Mouse (Mus musculus) forebrain, embryonic 13.5 days (tissue): ENCODE measurements around the gene 5031439G07Rik. TPM values are rescaled to one million over a fixed set of nuclear protein-coding genes. Genes with fewer than 3 reads are reported as not detected.

Experiments used
- ATAC-seq: fragments of 200-750 bp; cut with Nextera tagmentation; 2 replicates; pipeline ENCODE4 v1.8.0; 2017
- H3K27ac ChIP-seq: fragments of 300-500 bp; sonication (generic); 2 replicates; pipeline ENCODE4 v1.5.1; 2015; ENCODE audit warnings: inconsistent platforms, mild to moderate bottlenecking, moderate library complexity
- H3K27me3 ChIP-seq: fragments of 300-500 bp; sonication (generic); 2 replicates; pipeline ENCODE4 v1.6.1; 2015; ENCODE audit warnings: mild to moderate bottlenecking, inconsistent platforms
- H3K36me3 ChIP-seq: fragments of 300-500 bp; sonication (generic); 2 replicates; pipeline ENCODE4 v1.6.1; 2015; ENCODE audit warnings: mild to moderate bottlenecking, inconsistent platforms; ENCODE audit not compliant: poor library complexity, severe bottlenecking
- H3K4me1 ChIP-seq: fragments of 300-500 bp; sonication (generic); 2 replicates; pipeline ENCODE4 v1.6.1; 2015; ENCODE audit warnings: inconsistent platforms
- H3K4me2 ChIP-seq: fragments of 300-500 bp; sonication (generic); 2 replicates; pipeline ENCODE4 v1.6.1; 2015; ENCODE audit warnings: inconsistent platforms, mild to moderate bottlenecking, moderate library complexity
- H3K4me3 ChIP-seq: fragments of 300-500 bp; sonication (generic); 2 replicates; pipeline ENCODE4 v1.5.1; 2015; ENCODE audit warnings: mild to moderate bottlenecking, inconsistent platforms
- H3K9ac ChIP-seq: fragments of 300-500 bp; sonication (generic); 2 replicates; pipeline ENCODE4 v1.6.1; 2015; ENCODE audit warnings: mild to moderate bottlenecking, inconsistent platforms
- H3K9me3 ChIP-seq: fragments of 300-500 bp; sonication (generic); replicated peaks from 2 replicates; pipeline ENCODE4 v1.6.1; 2016; ENCODE audit warnings: inconsistent platforms
- WGBS: fragments of 180-500 bp; shearing (Covaris S2); methylation state at CpG from one replicate; pipeline ENCODE4 v1.1.7; 2015; 5-methylcytosine and 5-hydroxymethylcytosine counted together
- polyA plus RNA-seq: library from polyadenylated mRNA; unstranded; fragments of >200 nt; fragmentation: Nextera tagmentation; extraction: Ambion mirVana; gene quantifications from 2 replicates; pipeline ENCODE4 v1.2.1, GENCODE M21; 2015

The 5031439G07Rik gene
- polyA plus RNA-seq, 1 experiment from 2014 or later, result 14.1 TPM

DNA sequence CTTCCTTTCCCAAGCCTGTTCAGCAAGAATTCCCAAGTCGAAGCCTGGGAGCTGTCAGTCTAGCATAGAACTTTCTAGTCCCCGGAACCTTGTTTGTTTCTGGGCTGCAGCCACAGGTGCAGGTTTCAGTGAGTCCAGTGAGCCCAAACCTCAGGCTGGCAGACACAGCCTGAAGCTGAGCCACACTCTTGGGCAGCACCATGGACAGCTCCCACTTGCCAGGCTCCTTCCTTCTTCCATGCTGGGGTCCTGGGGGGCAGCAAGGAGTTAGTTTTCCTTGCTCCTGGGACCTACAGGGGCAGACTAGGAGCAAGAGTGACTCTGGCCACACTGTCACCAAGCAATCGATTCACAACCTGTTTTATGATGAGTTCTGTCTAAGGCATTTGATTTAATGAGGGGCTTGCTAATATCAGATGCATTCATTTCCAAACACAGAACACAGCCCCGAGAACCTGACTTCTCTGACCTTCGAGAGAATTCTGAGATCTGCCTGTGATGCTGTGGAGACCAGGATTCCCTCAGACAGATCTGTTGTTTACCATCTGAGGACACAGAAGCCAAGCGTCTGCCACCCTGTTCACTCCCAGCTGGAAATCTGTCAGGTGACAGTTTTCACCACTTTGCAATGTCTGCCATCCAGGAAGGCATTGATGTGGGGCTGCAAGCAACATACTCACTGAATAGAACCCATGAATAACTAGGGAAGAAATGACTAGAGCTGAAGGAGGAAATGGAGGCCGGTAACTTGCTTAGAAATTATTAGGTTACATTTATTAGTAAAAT lies 22.6 kb downstream of the 5031439G07Rik start:
- Histone ChIP-seq H3K27ac (peak overlapping the region; percentile 42; the same call in 1 of the 2 replicates), H3K27me3 (no peaks in the 10 kb centered on the region), H3K36me3 (0 out of 2 replicates have a peak, but pooled peaks cover 7% of the 10 kb centered on the region), H3K9me3 (no peaks in the 10 kb centered on the region), H3K4me1 (peaks cover 23% of the 10 kb centered on the region), H3K9ac (0 out of 2 replicates have a peak overlapping the region, but pooled peaks have one; percentile 26), H3K4me3 (no peak overlapping the region), H3K4me2 (no peak overlapping the region)
- 66% methylated on average over 7 of the region's 7 CpGs for WGBS
- ATAC-seq, result no peak

GRCm38 (mm10) chr15:84964771-84965170 lies 23.6 kb downstream of the 5031439G07Rik start:
- no peak for ATAC-seq
- Histone ChIP-seq H3K27ac (no peak overlapping the region), H3K9ac (no peak overlapping the region), H3K9me3 (no peaks in the 10 kb centered on the region), H3K36me3 (no peaks in the 10 kb centered on the region), H3K27me3 (no peaks in the 10 kb centered on the region), H3K4me1 (peaks cover 31% of the 10 kb centered on the region), H3K4me3 (no peak overlapping the region), H3K4me2 (no peak overlapping the region)
- 89% methylated on average over 5 of the region's 5 CpGs for WGBS

DNA sequence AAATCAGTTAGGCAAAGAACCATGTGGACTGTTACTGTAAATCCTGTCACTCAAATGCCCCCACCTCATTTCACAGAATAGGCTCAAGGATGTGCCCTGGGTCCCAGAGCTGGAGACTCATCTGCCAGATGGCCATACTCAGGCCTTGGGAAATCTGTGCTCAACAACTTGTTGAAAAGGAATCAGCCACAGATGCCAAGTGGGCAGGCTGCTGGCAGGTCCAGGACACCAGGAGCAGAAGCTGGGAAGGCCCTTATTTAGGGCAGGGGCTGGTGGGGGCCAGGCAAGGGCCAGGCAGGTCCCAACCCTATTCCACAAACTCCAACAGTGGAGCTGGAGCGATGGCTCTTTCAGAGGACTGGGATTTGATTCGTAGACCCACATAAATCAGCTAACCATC lies 25.8 kb downstream of the 5031439G07Rik start:
- peaks cover 53% of the 10 kb centered on the region for H3K4me1 ChIP-seq
- H3K9ac ChIP-seq, result no peak overlapping the region
- no peaks in the 10 kb centered on the region for H3K9me3 ChIP-seq
- no peaks in the 10 kb centered on the region for H3K27me3 ChIP-seq
- H3K4me2 ChIP-seq, result no peak overlapping the region
- H3K36me3 ChIP-seq, result no peaks in the 10 kb centered on the region
- WGBS, result 87% methylated on average over 2 of the region's 2 CpGs
- H3K4me3 ChIP-seq, result no peak overlapping the region
- H3K27ac ChIP-seq, result no peak overlapping the region
- ATAC-seq, result no peak

DNA sequence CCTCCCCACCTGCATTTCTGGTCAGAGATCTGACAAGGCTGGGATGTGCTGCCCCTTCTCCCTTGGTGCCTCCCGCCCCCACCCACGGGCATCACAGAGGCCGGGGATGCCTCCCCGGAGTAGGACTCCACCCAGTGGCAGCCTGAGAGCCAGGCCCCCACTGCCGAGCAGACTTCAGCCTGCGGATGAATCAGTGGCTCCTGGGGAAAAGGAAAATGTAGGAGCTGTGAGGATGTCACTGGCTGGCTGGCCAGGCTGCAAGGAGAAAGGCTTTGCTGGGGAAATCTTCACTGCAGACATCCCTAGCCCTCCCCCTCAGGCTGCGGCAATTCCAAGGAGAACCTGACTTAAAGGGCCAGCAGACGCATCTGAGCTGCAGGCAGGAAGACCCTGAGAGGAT lies 27.7 kb downstream of the 5031439G07Rik start:
- ATAC-seq, result no peak
- peak overlapping the region; percentile 22; the same call in 1 of the 2 replicates for H3K4me2 ChIP-seq
- no peak overlapping the region for H3K4me3 ChIP-seq
- H3K36me3 ChIP-seq, result peaks cover 13% of the 10 kb centered on the region
- 21% methylated on average over 8 of the region's 8 CpGs for WGBS
- H3K9me3 ChIP-seq, result no peaks in the 10 kb centered on the region
- peak overlapping the region; percentile 46 for H3K9ac ChIP-seq
- no peaks in the 10 kb centered on the region for H3K27me3 ChIP-seq
- peak overlapping the region; percentile 51 for H3K27ac ChIP-seq
- H3K4me1 ChIP-seq, result peaks cover 43% of the 10 kb centered on the region

DNA sequence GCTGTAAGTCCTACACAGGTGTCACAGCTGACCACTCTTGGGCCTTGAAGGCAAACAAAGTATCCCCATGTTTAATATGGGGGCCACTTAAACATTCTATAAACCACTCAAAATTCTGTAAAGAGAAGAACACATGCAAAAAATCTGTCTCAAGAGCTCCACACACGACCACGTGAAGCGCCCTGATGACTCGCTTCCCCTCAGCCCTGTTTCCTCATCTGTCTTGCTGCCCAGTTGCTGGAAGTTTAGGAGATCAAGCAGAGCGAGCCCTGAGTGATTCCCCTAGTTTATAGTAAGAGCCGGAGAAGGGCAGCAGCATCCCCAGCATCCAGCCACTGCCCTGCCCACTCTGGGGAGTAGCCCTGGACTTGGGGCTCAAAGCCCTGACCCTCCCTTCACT lies 28.5 kb downstream of the 5031439G07Rik start:
- H3K9ac ChIP-seq, result no peak overlapping the region
- no peak overlapping the region for H3K4me3 ChIP-seq
- WGBS, result 88% methylated on average over 6 of the region's 6 CpGs
- ATAC-seq, result no peak
- no peaks in the 10 kb centered on the region for H3K27me3 ChIP-seq
- H3K9me3 ChIP-seq, result no peaks in the 10 kb centered on the region
- H3K4me2 ChIP-seq, result no peak overlapping the region
- H3K36me3 ChIP-seq, result peaks cover 21% of the 10 kb centered on the region
- H3K4me1 ChIP-seq, result peaks cover 38% of the 10 kb centered on the region
- no peak overlapping the region for H3K27ac ChIP-seq

GRCm38 (mm10) chr15:84958331-84958730 lies 30.0 kb downstream of the 5031439G07Rik start:
- Histone ChIP-seq H3K36me3 (peaks cover 37% of the 10 kb centered on the region), H3K27me3 (no peaks in the 10 kb centered on the region), H3K9ac (0 out of 2 replicates have a peak overlapping the region, but pooled peaks have one; percentile 12), H3K27ac (0 out of 2 replicates have a peak overlapping the region, but pooled peaks have one; percentile 41), H3K9me3 (no peaks in the 10 kb centered on the region), H3K4me3 (no peak overlapping the region), H3K4me1 (peaks cover 38% of the 10 kb centered on the region), H3K4me2 (0 out of 2 replicates have a peak overlapping the region, but pooled peaks have one; percentile 10)
- 92% methylated on average over 3 of the region's 3 CpGs for WGBS
- no peak for ATAC-seq

GRCm38 (mm10) chr15:84957851-84958250 lies 30.5 kb downstream of the 5031439G07Rik start:
- 0 out of 2 replicates have a peak overlapping the region, but pooled peaks have one; percentile 41 for H3K27ac ChIP-seq
- H3K4me1 ChIP-seq, result peaks cover 38% of the 10 kb centered on the region
- H3K9ac ChIP-seq, result 0 out of 2 replicates have a peak overlapping the region, but pooled peaks have one; percentile 12
- H3K36me3 ChIP-seq, result peaks cover 41% of the 10 kb centered on the region
- WGBS, result 26% methylated on average over 3 of the region's 3 CpGs
- H3K9me3 ChIP-seq, result no peaks in the 10 kb centered on the region
- no peaks in the 10 kb centered on the region for H3K27me3 ChIP-seq
- no peak overlapping the region for H3K4me3 ChIP-seq
- peak overlapping the region; percentile 10; the same call in 1 of the 2 replicates for H3K4me2 ChIP-seq
- ATAC-seq, result peak; percentile 82

DNA sequence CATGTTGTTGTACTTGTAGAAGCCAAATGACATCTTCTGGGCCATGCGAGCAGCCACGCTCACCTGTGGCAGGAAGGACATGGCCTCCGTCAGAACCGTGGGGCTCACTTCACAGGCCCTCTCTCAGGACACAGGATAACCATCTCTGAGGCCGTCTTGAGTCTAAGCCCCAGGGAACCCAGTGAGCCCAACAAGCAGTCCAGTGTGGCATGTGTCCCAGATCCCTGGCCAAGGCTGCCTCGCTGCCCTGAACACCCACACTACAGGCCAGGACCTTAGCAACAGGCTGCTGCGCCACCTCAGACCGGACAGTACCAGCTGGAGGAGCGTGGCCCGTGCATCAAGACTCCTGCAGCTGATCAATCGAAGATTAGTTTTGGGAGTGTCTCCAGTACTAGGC lies 35.1 kb downstream of the 5031439G07Rik start:
- Histone ChIP-seq H3K4me3 (no peak overlapping the region), H3K9me3 (no peaks in the 10 kb centered on the region), H3K36me3 (peaks cover 87% of the 10 kb centered on the region), H3K27ac (no peak overlapping the region), H3K4me1 (peaks cover 9% of the 10 kb centered on the region), H3K27me3 (no peaks in the 10 kb centered on the region), H3K4me2 (no peak overlapping the region), H3K9ac (no peak overlapping the region)
- ATAC-seq, result no peak
- WGBS, result 95% methylated on average over 11 of the region's 11 CpGs

DNA sequence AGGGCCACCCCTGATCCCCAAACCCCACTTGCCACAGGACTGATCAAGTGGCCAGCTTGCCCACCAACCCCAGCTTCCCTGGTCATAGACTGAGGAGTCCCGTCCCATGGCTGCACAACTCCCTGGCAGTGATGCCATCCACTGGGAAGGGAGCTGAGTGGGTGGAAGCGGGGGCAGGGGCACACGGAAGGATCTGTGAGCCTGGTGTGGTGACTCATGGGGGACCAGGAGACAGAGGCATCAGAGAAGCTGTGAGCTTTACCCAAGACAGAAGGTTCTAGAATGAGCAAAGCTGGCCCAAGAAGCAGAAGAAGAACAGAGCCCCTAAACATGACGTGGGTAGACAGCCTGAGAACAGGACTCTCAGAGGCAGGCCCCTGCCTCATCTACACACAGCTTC lies 38.3 kb downstream of the 5031439G07Rik start:
- WGBS, result 84% methylated on average over 4 of the region's 4 CpGs
- no peak overlapping the region for H3K9ac ChIP-seq
- no peak overlapping the region for H3K4me2 ChIP-seq
- no peak overlapping the region for H3K4me3 ChIP-seq
- peaks cover 84% of the 10 kb centered on the region for H3K36me3 ChIP-seq
- ATAC-seq, result no peak
- H3K4me1 ChIP-seq, result no peaks in the 10 kb centered on the region
- no peaks in the 10 kb centered on the region for H3K9me3 ChIP-seq
- H3K27ac ChIP-seq, result no peak overlapping the region
- H3K27me3 ChIP-seq, result no peaks in the 10 kb centered on the region

DNA sequence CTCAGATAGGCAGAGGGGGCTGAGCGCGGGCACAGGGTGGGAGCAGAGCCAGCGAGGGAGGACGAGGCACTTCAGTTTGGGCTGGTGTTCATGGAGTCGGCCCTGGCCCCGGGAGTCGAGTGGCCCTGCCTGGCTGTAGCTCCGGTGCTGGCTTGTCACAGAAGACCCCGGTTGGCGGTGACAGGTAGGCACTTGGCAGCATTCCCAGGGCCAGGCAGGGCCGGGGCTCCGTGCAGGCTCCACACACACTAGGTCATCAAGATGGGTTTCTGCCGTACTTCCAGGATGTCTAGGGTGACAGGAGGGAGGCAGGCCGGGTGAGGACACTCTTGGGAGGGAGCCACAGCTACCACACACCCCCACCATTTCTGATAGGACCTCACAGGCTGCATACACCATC lies 39.4 kb downstream of the 5031439G07Rik start:
- no peaks in the 10 kb centered on the region for H3K4me1 ChIP-seq
- H3K4me3 ChIP-seq, result no peak overlapping the region
- peaks cover 73% of the 10 kb centered on the region for H3K36me3 ChIP-seq
- 94% methylated on average over 14 of the region's 14 CpGs for whole genome bisulfite sequencing
- H3K4me2 ChIP-seq, result no peak overlapping the region
- H3K9me3 ChIP-seq, result no peaks in the 10 kb centered on the region
- H3K9ac ChIP-seq, result no peak overlapping the region
- no peak for ATAC-seq
- no peak overlapping the region for H3K27ac ChIP-seq
- no peaks in the 10 kb centered on the region for H3K27me3 ChIP-seq

GRCm38 (mm10) chr15:84944319-84944718 lies 44.0 kb downstream of the 5031439G07Rik start:
- peaks cover 67% of the 10 kb centered on the region for H3K36me3 ChIP-seq
- no peak for ATAC-seq
- H3K27ac ChIP-seq, result no peak overlapping the region
- no peaks in the 10 kb centered on the region for H3K4me1 ChIP-seq
- H3K9ac ChIP-seq, result no peak overlapping the region
- no peak overlapping the region for H3K4me2 ChIP-seq
- H3K9me3 ChIP-seq, result no peaks in the 10 kb centered on the region
- no peaks in the 10 kb centered on the region for H3K27me3 ChIP-seq
- H3K4me3 ChIP-seq, result no peak overlapping the region
- WGBS, result 86% methylated on average over 5 of the region's 5 CpGs

DNA sequence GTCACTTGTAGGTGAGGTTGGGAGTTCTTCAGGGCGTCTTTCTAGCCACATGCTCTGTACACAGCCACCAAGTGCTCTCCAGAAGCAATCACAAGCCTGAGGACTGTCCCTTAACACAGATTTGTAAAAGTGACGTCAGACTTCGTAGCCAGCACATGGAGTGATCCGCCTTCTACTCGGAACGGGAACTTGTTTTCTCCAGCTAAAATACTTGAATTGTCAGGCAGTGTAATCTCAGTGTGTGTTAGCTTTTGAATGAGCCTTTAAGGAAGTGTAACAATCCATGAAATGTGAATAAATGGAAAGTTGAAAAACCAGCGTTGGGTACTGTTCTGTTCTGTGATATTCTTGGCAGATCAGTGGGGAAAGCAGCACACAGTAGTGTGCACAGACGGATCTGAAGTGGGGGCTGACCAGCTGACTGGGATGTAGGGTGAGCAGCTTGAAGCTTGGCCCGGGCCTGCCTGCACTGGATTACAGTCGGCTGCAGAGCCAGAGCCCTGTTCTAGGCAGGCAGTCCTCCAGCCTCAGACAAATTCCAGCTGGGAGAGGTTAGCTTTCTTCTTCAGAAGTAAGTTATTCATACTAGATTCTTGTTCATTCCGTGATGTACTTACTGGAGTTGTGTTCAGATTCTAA lies 45.6 kb downstream of the 5031439G07Rik start:
- Histone ChIP-seq H3K27ac (no peak overlapping the region), H3K4me3 (no peak overlapping the region), H3K36me3 (peaks cover 67% of the 10 kb centered on the region), H3K9ac (no peak overlapping the region), H3K9me3 (no peaks in the 10 kb centered on the region), H3K27me3 (no peaks in the 10 kb centered on the region), H3K4me1 (no peaks in the 10 kb centered on the region), H3K4me2 (no peak overlapping the region)
- ATAC-seq, result peak; percentile 66; the same call in 1 of the 2 replicates
- WGBS, result 68% methylated on average over 11 of the region's 11 CpGs
